Mouse (Mus musculus): ENCODE data around the gene Spats2.
"Not testable (repeated sequence)": the region's sequence is repeated elsewhere in the genome, so short reads cannot be mapped to it uniquely, and the experiment has no call there.

Spats2 gene

DNA sequence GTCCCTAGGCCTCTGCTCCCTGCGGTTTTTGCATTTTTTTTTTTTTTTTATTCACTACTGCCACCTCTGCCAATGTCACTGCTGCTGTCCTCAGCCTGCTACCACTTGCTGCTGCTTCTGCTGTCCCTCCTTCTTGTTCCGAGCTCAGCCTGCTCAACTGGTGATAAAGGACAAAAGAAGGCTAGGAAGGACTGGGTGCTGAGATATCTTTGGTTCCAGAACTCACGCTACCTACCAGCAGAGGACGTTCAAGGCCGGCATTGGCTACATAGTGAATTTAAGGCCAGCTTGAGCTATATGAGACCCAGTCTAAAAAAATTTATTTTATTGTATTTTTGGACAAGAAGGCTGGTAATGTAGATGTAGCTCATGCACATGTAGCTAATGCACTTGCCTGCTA, 12.7 kb downstream of the Spats2 start:
- DNase-seq (ENCODE audit: low spot score in 2 of 2): no peak

DNA sequence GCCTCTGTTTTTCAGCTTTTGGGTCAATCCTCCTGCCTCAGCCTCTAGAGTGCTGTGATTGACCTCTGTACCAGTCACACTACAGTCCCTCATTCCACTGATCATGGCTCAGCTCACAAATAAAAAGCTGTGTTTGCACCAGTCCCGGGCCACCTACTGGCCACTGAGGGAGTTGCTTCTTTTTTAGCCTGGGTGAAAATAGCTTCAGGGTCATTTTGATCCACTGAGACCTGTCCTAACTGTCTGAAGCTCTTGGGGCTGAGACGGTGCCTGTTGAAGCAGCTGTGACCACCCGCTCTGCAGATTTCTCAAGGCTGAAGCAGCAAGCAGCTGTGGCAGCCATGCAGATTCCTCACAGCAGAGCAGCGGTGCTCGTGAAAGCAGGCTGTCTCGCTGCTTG, 14.0 kb downstream of the Spats2 start:
- DNase-seq (ENCODE audit: low spot score in 2 of 2): peak in 1 of 2 experiments; percentile 46

GRCm38 (mm10) chr15:99150516-99150915, 24.8 kb downstream of the Spats2 start:
- DNase-seq (ENCODE audit: low spot score in 2 of 2): no peak

DNA sequence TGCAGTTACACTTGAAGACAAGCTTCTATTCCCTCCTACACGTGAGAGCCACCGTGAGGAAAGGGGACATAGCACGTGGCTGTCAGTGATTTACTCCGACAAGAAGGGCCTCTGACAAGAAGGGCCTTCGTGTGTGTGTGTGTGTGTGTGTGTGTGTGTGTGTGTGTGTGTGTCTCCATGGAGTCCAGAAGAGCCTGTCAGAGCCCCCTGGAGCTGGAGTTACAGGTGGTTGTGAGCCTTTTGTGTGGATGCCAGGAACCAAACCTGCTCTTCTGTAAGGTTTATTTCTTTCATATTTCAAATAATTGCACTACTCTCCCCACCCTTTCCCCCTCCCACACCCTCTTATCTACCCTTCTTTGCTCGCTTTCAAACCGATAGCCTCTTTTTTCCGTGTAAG, 25.6 kb downstream of the Spats2 start:
- DNase-seq (ENCODE audit: low spot score in 2 of 2): no peak

GRCm38 (mm10) chr15:99153466-99153865, 27.8 kb downstream of the Spats2 start:
- no peak for DNase-seq (ENCODE audit: low spot score in 2 of 2)

GRCm38 (mm10) chr15:99154515-99154914, 28.8 kb downstream of the Spats2 start:
- DNase-seq (ENCODE audit: low spot score in 2 of 2): not testable (repeated sequence)

- DNase-seq (ENCODE audit: low spot score in 2 of 2): no peak
Measured at GRCm38 (mm10) chr15:99163512-99164365, 38.0 kb downstream of the Spats2 start.

DNA sequence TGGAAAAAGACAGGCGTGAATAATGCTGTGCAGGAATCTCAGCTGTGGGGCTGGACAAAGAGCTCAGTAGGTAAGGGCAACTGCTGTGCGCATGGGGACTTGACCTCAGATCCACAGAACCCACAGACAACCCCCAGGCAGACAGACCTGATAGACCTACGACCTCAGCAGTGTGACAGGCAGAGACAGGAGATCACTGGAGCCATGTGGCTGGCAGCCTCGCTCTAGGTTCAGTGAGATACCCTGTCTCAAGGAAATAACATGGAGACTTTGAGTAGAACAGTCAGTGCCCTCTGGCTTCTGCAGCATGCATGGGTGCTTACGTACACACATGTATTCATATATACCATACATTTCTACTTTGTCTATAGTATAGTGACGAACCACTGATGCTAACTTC, 46.4 kb downstream of the Spats2 start:
- no peak for DNase-seq (ENCODE audit: low spot score in 2 of 2)

DNA sequence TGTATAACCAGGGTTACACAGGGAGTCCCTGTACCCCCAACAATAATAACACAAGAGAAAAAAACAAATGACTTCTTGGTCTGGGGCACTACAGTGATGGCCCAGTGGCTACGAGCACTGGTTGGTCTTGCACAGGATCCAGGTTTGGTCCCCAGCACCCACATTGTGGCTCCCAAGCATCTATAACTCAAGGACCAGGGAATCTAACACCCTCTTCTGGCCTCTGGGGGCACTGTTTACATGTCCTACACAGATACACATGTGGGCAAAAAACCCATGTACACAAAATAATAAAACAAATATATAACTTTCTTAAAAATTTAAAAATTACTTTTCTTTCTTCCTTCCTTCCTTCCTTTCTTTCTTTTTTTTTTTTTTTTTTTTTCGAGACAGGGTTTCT, 53.9 kb downstream of the Spats2 start:
- DNase-seq (ENCODE audit: low spot score in 2 of 2): no peak

GRCm38 (mm10) chr15:99184217-99184914, 58.6 kb downstream of the Spats2 start:
- no peak for DNase-seq (ENCODE audit: low spot score in 2 of 2)

- no peak for DNase-seq (ENCODE audit: low spot score in 2 of 2)
Measured at GRCm38 (mm10) chr15:99194358-99194757, 68.6 kb downstream of the Spats2 start.

DNA sequence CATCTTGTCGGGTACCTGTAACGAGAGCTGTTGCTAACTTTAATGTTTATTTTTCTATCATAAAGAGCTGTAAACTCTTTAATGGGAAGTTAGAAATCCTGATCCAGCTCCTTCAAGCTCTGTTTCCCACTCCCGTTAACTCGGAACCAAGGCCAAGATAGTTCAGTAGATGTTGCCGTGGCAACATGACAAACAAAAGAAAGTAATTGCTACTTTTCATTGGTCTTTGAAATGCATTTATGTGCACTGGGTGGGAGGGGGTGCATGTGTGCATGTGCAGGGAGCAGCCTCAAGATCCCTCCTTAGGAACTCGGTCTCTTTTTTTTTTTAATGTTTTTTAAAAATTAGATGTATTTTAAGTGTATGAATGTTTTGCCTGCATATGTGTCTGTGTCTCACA, 69.3 kb downstream of the Spats2 start:
- no peak for DNase-seq (ENCODE audit: low spot score in 2 of 2)

- DNase-seq (ENCODE audit: low spot score in 2 of 2): peak in 1 of 2 experiments; percentile 32
Measured at GRCm38 (mm10) chr15:99198761-99199160, 73.0 kb downstream of the Spats2 start.

DNA sequence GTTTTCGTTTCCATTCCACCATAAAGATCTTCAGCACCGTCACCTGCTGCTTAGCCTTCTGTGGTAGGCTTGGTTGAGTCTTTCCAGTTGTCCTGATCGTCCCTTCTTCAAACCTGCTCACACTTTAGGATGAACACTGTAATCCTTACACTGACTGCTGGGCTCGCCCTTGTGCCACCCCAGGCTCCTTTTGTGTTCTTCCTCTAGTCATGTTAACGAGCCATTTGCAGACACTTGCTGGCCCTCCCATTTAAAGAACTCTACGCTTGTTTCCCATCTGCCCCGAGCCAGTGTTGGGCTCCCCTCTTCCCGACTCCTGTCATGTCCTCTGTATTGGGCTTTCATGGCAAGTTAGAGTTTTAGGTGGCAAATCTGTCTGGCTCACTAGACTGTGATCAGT, 80.2 kb downstream of the Spats2 start:
- no peak for DNase-seq (ENCODE audit: low spot score in 2 of 2)

DNA sequence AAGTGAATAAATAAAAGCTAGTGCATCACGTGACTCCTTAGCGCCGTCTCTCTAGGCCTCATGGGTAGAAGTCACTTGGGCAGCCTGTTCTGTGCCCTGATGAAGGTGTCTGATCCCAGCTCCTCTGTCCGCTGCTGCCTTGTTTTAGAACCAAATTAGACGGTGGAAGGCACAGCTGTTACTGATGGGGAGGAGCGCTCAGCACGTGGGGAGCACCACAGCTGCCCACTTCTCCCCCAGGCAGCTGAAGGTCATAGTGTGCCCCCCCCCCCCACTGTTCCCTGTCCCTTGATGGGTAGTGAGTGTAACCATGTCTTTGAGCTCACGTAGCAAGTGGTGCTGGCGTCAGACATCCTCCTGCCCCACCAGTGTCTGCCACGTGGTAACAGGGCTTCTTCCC, 87.5 kb downstream of the Spats2 start:
- DNase-seq (ENCODE audit: low spot score in 2 of 2): no peak

GRCm38 (mm10) chr15:99214941-99215340, 89.2 kb downstream of the Spats2 start:
- DNase-seq (ENCODE audit: low spot score in 2 of 2): no peak

DNA sequence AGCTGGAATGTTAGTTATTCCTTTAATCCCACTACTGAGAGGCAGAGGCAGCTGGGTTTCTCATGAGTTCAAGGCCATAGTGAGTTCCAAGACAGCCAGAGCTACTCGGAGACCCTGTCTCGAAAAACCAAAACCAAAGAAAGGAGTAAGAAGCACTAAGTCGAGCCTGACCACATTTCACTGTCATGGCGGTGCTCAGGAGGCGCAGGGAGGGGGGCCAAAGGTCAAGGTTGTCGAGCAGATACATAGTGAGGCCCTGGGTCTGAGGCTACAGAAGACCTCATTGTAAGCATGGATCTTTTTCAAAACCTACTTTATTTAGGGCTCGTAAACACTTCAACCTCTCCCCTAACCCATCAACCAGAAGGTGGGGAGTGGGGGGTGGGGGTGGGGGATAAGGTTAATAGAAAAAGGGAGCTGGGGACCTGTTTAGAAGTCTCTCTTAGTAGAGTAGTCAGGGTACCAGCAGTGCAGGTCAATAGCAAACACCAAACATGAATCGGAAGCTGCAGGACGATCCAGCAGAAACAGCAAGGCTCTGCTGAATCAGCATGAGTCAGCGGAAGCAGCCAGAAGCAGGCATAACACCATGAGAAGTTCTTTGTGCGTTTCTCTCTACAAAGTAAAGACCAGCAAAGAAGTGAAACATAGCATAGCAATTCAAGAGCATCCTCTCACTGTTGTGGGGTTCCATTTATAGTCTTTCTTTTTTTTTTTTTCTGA, 90.2 kb downstream of the Spats2 start:
- DNase-seq (ENCODE audit: low spot score in 2 of 2): no peak

- DNase-seq (ENCODE audit: low spot score in 2 of 2): no peak
Measured at GRCm38 (mm10) chr15:99217630-99218029, 91.9 kb downstream of the Spats2 start.

- no peak for DNase-seq (ENCODE audit: low spot score in 2 of 2)
Measured at GRCm38 (mm10) chr15:99221315-99221952, 95.7 kb downstream of the Spats2 start.

DNA sequence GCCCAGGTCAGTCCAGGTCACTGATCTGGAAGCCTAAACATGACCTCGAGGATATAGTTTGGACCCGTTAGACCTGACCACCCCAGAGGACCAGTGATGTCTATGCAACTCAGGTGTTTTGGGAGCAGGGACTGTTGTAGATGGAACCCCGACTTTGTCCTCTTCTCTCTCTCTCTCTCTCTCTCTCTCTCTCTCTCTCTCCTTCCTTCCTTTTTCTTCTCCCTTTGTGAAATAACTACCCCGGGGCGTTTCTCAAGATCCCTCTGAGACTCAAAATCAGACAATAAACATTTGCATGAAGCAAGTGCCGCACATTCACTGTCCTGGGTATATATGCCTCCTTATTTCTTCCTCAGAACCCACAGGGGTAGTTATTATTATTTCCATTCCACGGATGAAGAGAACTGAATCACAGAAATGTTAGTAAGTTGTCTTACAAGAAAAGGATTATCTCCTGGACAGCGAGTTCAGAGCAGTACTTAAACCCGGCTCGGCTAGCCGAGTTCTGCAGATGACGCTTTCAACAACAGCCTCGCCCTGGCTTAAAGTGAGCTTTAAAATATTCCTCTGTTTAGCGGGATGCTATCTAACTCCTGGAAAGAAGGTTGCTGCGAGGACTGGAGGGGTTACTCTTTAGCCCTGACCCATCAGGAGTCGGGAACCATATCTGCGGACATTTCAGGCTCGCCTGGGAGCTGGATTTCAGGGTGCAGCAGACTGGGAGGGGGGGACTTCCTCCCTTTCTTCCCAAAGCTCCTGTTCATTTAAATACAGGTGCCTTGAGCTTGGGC, 97.3 kb downstream of the Spats2 start:
- no peak for DNase-seq (ENCODE audit: low spot score in 2 of 2)

DNA sequence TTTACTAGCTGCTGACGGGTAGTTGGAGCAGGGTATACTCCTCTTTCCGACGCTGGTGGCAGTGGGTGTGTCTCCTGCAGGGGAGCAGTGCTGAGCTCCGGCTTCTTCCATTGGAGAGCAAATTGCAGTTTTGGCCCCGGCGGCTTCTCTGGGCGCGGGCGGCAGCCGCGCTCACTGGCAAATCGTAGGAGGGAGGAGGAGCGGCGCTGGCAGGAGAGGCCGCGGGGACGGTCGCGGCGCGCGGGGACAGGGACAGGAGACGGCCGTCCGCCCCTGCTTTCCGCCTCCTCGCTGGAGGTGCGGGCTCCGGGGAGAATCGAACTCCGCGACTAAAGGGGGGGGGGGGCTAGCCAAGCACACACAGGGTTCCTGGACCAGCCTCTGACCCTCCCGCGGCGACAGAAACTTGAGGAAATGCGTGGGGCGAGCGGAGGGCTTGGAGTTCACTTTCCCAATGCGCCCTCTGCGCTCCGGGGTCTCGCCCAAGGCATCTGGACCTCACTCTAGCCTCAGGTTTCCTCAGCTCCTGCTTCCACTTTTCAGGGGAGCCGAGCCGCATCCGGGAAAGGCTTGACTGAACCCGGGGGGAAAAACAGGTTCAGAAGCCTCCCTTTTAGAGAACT, 98.0 kb downstream of the Spats2 start:
- DNase-seq (ENCODE audit: low spot score in 2 of 2): no peak

Measured in cerebellum, postnatal 4 days (tissue).